Mouse (Mus musculus): ENCODE measurements around the gene Sp3.

GRCm38 (mm10) chr2:73027126-73027525, 46.9 kb upstream of the Sp3 start:
- TF ChIP-seq CTCF (IDR thresholded peaks at IDR 0.05; ENCODE audit: low read depth, low read length) (no peak), POLR2A (IDR thresholded peaks at IDR 0.05; ENCODE audit: borderline replicate concordance, low read depth, low read length) (no peak)

Data from bone marrow macrophage, adult 2 months (primary cell).